Mouse (Mus musculus) neural tube, embryonic 13.5 days (tissue): ENCODE data around the gene Nynrin. TPM values are rescaled to one million over a fixed set of nuclear protein-coding genes. Genes with fewer than 3 reads are reported as not detected.

ENCODE experiments used
- ATAC-seq: fragments of 200-750 bp; cut with Nextera tagmentation; 2 replicates; pipeline ENCODE4 v1.8.0; 2017; ENCODE audit warnings: low read depth, mild to moderate bottlenecking, moderate TSS enrichment, moderate library complexity
- H3K27ac ChIP-seq: fragments of 300-500 bp; sonication (generic); replicated peaks from 2 replicates; pipeline ENCODE4 v1.5.1; 2015; ENCODE audit warnings: moderate library complexity, mild to moderate bottlenecking, inconsistent platforms
- H3K27me3 ChIP-seq: fragments of 300-500 bp; sonication (generic); 2 replicates; pipeline ENCODE4 v1.6.1; 2015; ENCODE audit warnings: mild to moderate bottlenecking, inconsistent platforms
- H3K36me3 ChIP-seq: fragments of 300-500 bp; sonication (generic); 2 replicates; pipeline ENCODE4 v1.6.1; 2015; ENCODE audit warnings: mild to moderate bottlenecking, inconsistent platforms
- H3K4me1 ChIP-seq: fragments of 300-500 bp; sonication (generic); replicated peaks from 2 replicates; pipeline ENCODE4 v1.6.1; 2015; ENCODE audit warnings: inconsistent platforms
- H3K4me2 ChIP-seq: fragments of 300-500 bp; sonication (generic); 2 replicates; pipeline ENCODE4 v1.6.1; 2015; ENCODE audit warnings: inconsistent platforms, mild to moderate bottlenecking, moderate library complexity
- H3K4me3 ChIP-seq: fragments of 300-500 bp; sonication (generic); 2 replicates; pipeline ENCODE4 v1.5.1; 2015; ENCODE audit warnings: mild to moderate bottlenecking, inconsistent platforms
- H3K9ac ChIP-seq: fragments of 300-500 bp; sonication (generic); 2 replicates; pipeline ENCODE4 v1.6.1; 2015; ENCODE audit warnings: moderate library complexity, mild to moderate bottlenecking, inconsistent platforms
- H3K9me3 ChIP-seq: fragments of 300-500 bp; sonication (generic); 2 replicates; pipeline ENCODE4 v1.6.1; 2016; ENCODE audit warnings: inconsistent platforms
- WGBS: fragments of 180-500 bp; shearing (Covaris S2); methylation state at CpG from one replicate; pipeline ENCODE4 v1.1.7; 2015; 5-methylcytosine and 5-hydroxymethylcytosine counted together
- polyA plus RNA-seq: library from polyadenylated mRNA; unstranded; fragments of >200 nt; fragmentation: Nextera tagmentation; extraction: Ambion mirVana; gene quantifications from 2 replicates; pipeline ENCODE4 v1.2.1, GENCODE M21; 2015

Nynrin gene
- 11.8 and 12.7 TPM in 2 replicates for polyA plus RNA-seq

- Histone ChIP-seq H3K4me1 (peaks cover 69% of the 10 kb centered on the region), H3K36me3 (no peaks in the 10 kb centered on the region; the same call in 1 of the 2 replicates), H3K4me3 (peak within 1 kb of the TSS; percentile 74), H3K9me3 (no peaks in the 10 kb centered on the region), H3K9ac (peak within 1 kb of the TSS; percentile 87), H3K4me2 (peak within 1 kb of the TSS; percentile 85), H3K27me3 (no peaks in the 10 kb centered on the region), H3K27ac (peak within 1 kb of the TSS; percentile 87)
- 2% methylated on average over 31 of the region's 33 CpGs for WGBS
- peak; percentile 87 for ATAC-seq
Measured at GRCm38 (mm10) chr14:55853621-55854285, at the start of gene Nynrin. Gene Nynrin, plus strand, starts transcription at chr14:55854010.

DNA sequence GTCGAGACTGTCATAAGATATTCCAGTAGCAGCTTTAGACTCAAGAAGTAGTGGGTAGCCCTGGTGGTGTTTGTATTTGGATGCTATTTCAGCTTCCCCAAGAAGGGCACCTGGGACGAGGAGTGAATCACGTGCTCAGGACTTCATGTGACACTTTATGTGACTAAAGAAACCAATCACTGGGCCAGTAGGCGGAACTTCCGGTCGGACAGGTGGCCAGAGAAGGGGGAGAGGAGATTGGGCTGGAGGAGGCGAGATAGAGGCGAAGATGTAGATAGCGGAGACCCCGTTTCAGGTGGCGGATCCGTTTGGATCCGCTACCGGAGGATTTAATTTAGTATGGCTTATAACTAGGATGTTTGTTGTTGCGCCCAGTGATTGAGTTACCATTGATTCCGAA lies 38.9 kb upstream of the Nynrin start:
- no peak overlapping the region for H3K27ac ChIP-seq
- WGBS, result 24% methylated on average over 16 of the region's 16 CpGs
- H3K4me3 ChIP-seq, result peak overlapping the region; percentile 45

DNA sequence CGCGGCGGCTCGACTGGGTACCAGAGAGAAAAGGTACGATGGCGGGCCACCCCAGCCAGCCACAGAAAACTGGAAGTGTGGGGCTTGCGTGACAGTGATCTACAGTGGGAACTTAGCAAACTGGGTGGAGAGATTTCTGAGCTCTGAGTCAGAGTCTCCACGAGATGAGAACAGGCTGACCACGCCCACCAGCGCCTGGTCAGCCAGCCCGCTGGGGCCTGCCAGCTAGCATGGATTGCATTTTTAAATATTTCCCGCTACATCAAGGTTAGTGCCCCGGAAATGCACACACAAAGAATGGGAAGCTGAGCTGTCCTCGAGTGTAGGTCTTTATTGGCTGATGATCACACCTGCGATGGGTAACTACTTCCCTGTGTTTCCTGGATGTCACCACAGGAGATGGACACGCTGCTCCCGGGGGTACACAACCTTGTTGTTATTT lies 38.5 kb upstream of the Nynrin start:
- Histone ChIP-seq H3K36me3 (no peaks in the 10 kb centered on the region), H3K27me3 (no peaks in the 10 kb centered on the region), H3K9ac (peak overlapping the region; percentile 68), H3K9me3 (no peaks in the 10 kb centered on the region), H3K4me2 (peak overlapping the region; percentile 66), H3K4me3 (peak overlapping the region; percentile 45), H3K4me1 (peaks cover 9% of the 10 kb centered on the region; the same call in 1 of the 2 replicates), H3K27ac (no peak overlapping the region)
- WGBS, result 21% methylated on average over 17 of the region's 17 CpGs
- peak; percentile 77 for ATAC-seq

More for the DNA sequence above, 38.9 kb upstream of the Nynrin start:
- H3K27me3 ChIP-seq, result no peaks in the 10 kb centered on the region
- no peaks in the 10 kb centered on the region for H3K9me3 ChIP-seq
- H3K4me1 ChIP-seq, result peaks cover 9% of the 10 kb centered on the region; the same call in 1 of the 2 replicates
- peak overlapping the region; percentile 66 for H3K4me2 ChIP-seq
- no peaks in the 10 kb centered on the region for H3K36me3 ChIP-seq
- H3K9ac ChIP-seq, result peak overlapping the region; percentile 68
- ATAC-seq, result peak; percentile 81

DNA sequence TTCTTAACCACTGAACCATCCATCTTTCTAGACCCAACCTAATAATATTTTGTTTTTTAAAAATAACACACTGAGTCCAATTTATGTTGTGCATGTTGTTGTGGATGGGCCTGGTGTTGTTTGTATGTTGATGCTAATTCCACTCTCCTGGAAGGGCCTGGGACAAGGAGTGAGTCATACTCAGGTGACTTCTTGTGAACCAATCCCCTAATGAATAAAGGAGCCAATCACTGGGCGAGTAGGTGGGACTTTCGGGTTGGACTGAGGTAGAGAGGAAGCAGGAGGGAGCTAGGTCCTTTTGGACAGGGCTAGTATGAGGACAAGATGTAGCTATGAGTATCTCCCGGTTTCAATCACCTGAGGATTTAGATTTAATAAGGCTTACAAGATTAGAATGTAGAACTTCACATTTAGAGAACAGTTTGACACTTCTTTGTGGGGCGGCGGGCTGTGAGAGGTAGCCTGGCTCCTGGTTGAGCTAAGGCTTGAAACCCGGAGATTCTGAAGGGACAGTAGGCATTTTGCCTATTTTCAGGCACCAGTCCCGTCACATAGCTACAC lies 33.9 kb upstream of the Nynrin start:
- Histone ChIP-seq H3K9ac (no peak overlapping the region), H3K27ac (no peak overlapping the region), H3K9me3 (no peaks in the 10 kb centered on the region), H3K36me3 (no peaks in the 10 kb centered on the region), H3K4me1 (peaks cover 32% of the 10 kb centered on the region), H3K4me3 (no peak overlapping the region), H3K27me3 (peaks cover 9% of the 10 kb centered on the region), H3K4me2 (no peak overlapping the region)
- no peak for ATAC-seq
- 84% methylated on average over 7 of the region's 7 CpGs for WGBS

- Histone ChIP-seq H3K4me1 (peaks cover 33% of the 10 kb centered on the region), H3K27me3 (peaks cover 15% of the 10 kb centered on the region), H3K9me3 (no peaks in the 10 kb centered on the region), H3K9ac (no peak overlapping the region), H3K27ac (no peak overlapping the region), H3K36me3 (no peaks in the 10 kb centered on the region), H3K4me2 (no peak overlapping the region), H3K4me3 (no peak overlapping the region)
- 87% methylated on average over 9 of the region's 9 CpGs for WGBS
- ATAC-seq, result no peak
Measured at GRCm38 (mm10) chr14:55820576-55820975, 33.2 kb upstream of the Nynrin start.

DNA sequence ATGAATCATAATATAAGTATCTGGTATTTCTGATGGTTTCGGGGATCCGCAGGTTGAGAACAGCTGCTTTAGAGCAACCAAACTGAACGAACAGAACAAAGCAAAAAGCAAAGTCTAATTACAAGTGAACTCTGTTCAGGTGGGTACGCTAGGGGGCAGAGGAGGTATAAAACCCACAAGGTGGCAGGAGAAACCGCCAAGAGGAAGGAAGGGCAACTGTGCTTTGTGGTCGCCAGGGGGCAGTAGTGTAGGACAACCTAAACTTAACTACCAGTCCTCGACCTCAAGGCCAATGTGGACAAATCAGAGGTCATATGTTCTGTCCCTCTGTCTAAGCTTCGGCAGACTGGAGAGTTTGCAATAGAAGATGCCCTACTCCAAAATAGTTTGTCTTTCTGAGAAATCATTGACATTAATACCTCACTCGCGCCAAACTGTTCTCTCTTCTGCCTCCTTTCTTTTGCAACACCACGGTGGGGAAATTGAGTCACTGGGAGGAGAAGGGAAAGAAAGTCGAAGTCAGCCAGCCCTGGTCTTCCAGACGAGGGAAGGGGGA lies 31.3 kb upstream of the Nynrin start:
- Histone ChIP-seq H3K27ac (peak overlapping the region; percentile 86), H3K4me2 (peak overlapping the region; percentile 87), H3K36me3 (no peaks in the 10 kb centered on the region), H3K9me3 (no peaks in the 10 kb centered on the region), H3K4me1 (peaks cover 50% of the 10 kb centered on the region), H3K27me3 (peaks cover 34% of the 10 kb centered on the region), H3K4me3 (peak overlapping the region; percentile 60), H3K9ac (peak overlapping the region; percentile 82)
- no peak; the same call in 1 of the 2 replicates for ATAC-seq
- WGBS, result 8% methylated on average over 13 of the region's 13 CpGs

GRCm38 (mm10) chr14:55822991-55823762 lies 30.6 kb upstream of the Nynrin start, which contains the start of gene Nfatc4:
Gene Nfatc4, plus strand, starts transcription at chr14:55823144.
- Histone ChIP-seq H3K36me3 (no peaks in the 10 kb centered on the region), H3K27ac (peak within 1 kb of the TSS; percentile 86), H3K4me1 (peaks cover 53% of the 10 kb centered on the region), H3K9ac (peak within 1 kb of the TSS; percentile 82), H3K27me3 (peaks cover 36% of the 10 kb centered on the region), H3K4me3 (peak within 1 kb of the TSS; percentile 60), H3K4me2 (peak within 1 kb of the TSS; percentile 87), H3K9me3 (no peaks in the 10 kb centered on the region)
- WGBS, result 0% methylated on average over 41 of the region's 46 CpGs
- ATAC-seq, result peak; percentile 82

DNA sequence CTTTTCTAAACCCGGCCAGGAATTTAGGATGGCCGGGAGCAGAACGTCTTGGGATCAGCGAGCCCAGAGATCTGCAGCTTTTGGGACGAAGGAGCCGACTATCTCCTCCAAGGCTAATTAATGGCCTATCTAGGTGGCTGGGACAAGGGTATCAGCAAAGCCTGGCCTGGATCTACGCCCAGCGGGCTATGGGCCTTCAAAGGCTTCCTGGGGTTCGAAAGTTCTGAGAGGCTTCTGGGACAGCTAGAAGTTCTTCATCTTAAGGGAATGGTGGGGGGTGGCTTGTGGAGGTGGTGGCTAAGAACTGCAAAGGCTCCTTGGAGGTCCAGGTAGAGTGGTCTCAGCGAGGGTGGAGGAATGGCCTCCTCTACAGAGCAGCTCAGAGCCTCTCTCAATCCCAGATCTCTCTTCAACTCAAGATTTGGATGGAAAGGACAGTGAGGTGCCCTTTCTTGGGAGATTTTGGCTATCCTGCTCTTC lies 29.8 kb upstream of the Nynrin start:
- Histone ChIP-seq H3K36me3 (no peaks in the 10 kb centered on the region), H3K9ac (peak overlapping the region; percentile 82), H3K4me3 (peak overlapping the region; percentile 60), H3K4me1 (peaks cover 57% of the 10 kb centered on the region), H3K27ac (peak overlapping the region; percentile 86), H3K27me3 (peaks cover 36% of the 10 kb centered on the region), H3K9me3 (no peaks in the 10 kb centered on the region), H3K4me2 (peak overlapping the region; percentile 87)
- ATAC-seq, result peak; percentile 37
- WGBS, result under 1% methylated on average over 10 of the region's 10 CpGs

DNA sequence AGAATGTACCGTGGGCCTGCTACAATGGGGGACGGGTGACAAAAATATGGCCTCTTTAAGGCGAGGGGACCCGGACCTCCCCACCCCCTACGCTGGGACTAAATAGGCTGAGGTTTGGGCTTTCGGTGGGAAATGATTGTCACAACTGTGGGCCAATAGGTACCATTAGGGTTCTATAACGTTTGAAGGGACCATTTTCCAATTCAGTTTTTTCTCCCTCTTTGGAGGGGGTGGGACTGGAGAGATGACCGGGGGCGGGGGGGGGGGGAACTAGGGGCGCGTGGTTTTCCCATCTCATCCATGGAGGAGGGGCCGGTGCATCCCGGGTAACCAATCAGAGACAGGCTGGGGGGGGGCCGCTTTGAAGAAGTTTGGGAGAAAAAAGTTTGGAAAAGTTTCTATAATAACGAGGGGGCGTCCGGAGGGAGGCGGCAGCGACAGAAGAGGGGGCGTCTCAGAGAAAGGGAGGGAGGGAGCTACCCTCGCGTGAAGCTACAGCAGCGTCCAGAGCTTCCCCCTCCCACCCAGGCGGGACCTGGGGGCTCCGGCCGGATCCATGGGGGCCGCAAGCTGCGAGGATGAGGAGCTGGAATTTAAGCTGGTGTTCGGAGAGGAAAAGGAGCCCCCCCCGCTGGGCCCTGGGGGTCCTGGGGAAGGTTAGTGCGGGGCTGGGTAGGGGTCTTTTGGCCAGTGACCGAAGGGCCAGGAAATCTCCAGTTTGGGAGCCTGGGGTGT lies 29.2 kb upstream of the Nynrin start:
- H3K4me3 ChIP-seq, result peak overlapping the region; percentile 60
- peak overlapping the region; percentile 86 for H3K27ac ChIP-seq
- peak overlapping the region; percentile 82 for H3K9ac ChIP-seq
- H3K4me1 ChIP-seq, result peaks cover 57% of the 10 kb centered on the region
- no peak for ATAC-seq
- peak overlapping the region; percentile 87 for H3K4me2 ChIP-seq
- 1% methylated on average over 30 of the region's 32 CpGs for WGBS
- no peaks in the 10 kb centered on the region for H3K36me3 ChIP-seq
- H3K27me3 ChIP-seq, result peaks cover 36% of the 10 kb centered on the region
- no peaks in the 10 kb centered on the region for H3K9me3 ChIP-seq

GRCm38 (mm10) chr14:55825216-55826051 lies 28.4 kb upstream of the Nynrin start:
- WGBS, result under 1% methylated on average over 19 of the region's 37 CpGs
- Histone ChIP-seq H3K4me1 (peaks cover 57% of the 10 kb centered on the region), H3K4me2 (peak overlapping the region; percentile 87), H3K4me3 (peak overlapping the region; percentile 60), H3K27me3 (peaks cover 36% of the 10 kb centered on the region), H3K9me3 (no peaks in the 10 kb centered on the region), H3K27ac (peak overlapping the region; percentile 78), H3K36me3 (no peaks in the 10 kb centered on the region), H3K9ac (peak overlapping the region; percentile 82)
- ATAC-seq, result 0 out of 2 replicates have a peak, but pooled peaks have one; percentile 3
